Mouse (Mus musculus): ENCODE results near the gene Trpm3. TPM values are rescaled to one million over a fixed set of nuclear protein-coding genes. Genes with fewer than 3 reads are reported as not detected.
"Not testable (repeated sequence)": the region's sequence is repeated elsewhere in the genome, so short reads cannot be mapped to it uniquely, and the experiment has no call there.

Gene Trpm3
- polyA plus RNA-seq, 1 experiment from 2014 or later, result 6.4 TPM

DNA sequence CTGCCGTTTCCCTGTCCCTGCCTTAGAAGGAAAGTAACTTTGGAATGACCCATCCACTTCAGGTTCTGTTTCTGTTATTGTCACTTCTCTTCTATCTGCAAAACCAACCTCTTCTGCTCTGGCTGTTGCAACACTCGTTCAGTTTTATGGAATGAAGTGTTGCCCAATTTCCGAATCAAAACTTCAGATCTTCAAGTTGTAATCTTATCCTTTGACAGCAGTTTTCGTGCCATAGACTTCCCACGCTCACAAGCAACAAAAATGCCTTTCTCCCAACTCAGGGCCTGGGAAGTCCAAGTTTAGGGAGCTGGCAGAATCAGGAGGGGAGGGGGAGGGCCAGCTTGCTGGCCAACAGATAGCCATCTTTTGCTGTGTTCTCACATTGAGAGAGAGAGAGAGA is 889.4 kb downstream of the Trpm3 start:
- Histone ChIP-seq H3K4me1 (ENCODE audit: control insufficient read depth, insufficient read depth, low read length) (no peaks in the 10 kb centered on the region), H3K9ac (ENCODE audit: low read depth, low read length) (no peak overlapping the region), H3K36me3 (ENCODE audit: control insufficient read depth, insufficient read depth, low read length) (no peaks in the 10 kb centered on the region), H3K27me3 (replicated peaks; ENCODE audit: control insufficient read depth, insufficient read depth, low read length) (no peaks in the 10 kb centered on the region), H3K27ac (replicated peaks; ENCODE audit: low read depth, low read length) (no peak overlapping the region), H3K4me2 (ENCODE audit: low read depth, low read length) (no peak overlapping the region), H3K9me3 (ENCODE audit: control insufficient read depth, low read length) (no peaks in the 10 kb centered on the region), H3K4me3 (ENCODE audit: low read depth, low read length) (no peak overlapping the region)
- ATAC-seq (ENCODE audit: low read depth) (no peak), DNase-seq (ENCODE audit: low spot score) (no peak)
- 71% methylated on average over 5 of the region's 5 CpGs for WGBS

DNA sequence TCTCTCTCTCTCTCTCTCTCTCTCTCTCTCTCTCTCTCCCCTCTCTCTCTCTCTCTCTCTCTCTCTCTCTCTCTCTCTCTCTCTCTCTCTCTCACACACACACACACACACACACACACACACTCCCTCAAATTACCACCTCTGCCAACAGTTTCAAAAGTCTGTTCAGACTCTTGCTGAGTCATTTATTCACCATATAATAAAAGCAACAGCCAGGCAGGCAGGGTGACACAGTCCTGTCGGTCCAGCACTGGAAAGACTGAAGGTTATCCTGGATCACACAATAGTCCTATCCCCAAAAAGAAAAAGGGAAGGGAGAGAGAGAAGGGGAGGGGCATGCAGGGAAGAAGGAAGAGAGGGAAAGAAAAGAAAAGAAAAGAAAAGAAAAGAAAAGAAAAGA is 894.5 kb downstream of the Trpm3 start:
- not testable (repeated sequence) for H3K27ac ChIP-seq (replicated peaks; ENCODE audit: low read depth, low read length); H3K4me3 ChIP-seq (ENCODE audit: low read depth, low read length); DNase-seq (ENCODE audit: low spot score); ATAC-seq (ENCODE audit: low read depth); H3K9ac ChIP-seq (ENCODE audit: low read depth, low read length); H3K36me3 ChIP-seq (ENCODE audit: control insufficient read depth, insufficient read depth, low read length); H3K27me3 ChIP-seq (replicated peaks; ENCODE audit: control insufficient read depth, insufficient read depth, low read length); H3K9me3 ChIP-seq (ENCODE audit: control insufficient read depth, low read length); H3K4me1 ChIP-seq (ENCODE audit: control insufficient read depth, insufficient read depth, low read length); H3K4me2 ChIP-seq (ENCODE audit: low read depth, low read length)
- 63% methylated on average over 1 of the region's 1 CpGs for WGBS

DNA sequence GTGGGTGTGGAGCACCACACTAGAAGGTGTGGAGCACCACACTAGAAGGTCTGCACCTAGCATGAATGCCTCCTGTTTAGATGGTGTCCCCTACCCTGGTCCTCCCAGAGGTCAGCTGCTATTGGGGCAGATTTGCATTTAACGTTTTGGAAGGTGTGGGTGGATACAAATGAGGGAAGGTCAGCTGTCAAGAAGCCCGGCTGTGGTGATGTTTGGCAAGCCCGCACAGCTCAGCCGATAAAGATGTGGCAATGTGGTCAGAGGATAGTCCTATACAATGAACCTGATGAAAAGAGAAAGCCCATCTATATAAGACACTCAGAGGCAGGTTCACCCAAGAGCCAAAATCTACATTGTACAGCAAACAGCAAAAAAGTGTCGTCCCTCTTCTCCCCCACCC is 895.3 kb downstream of the Trpm3 start:
- Histone ChIP-seq H3K9me3 (ENCODE audit: control insufficient read depth, low read length) (no peaks in the 10 kb centered on the region), H3K4me2 (ENCODE audit: low read depth, low read length) (no peak overlapping the region), H3K4me1 (ENCODE audit: control insufficient read depth, insufficient read depth, low read length) (no peaks in the 10 kb centered on the region), H3K27me3 (replicated peaks; ENCODE audit: control insufficient read depth, insufficient read depth, low read length) (no peaks in the 10 kb centered on the region), H3K27ac (replicated peaks; ENCODE audit: low read depth, low read length) (no peak overlapping the region), H3K9ac (ENCODE audit: low read depth, low read length) (no peak overlapping the region), H3K36me3 (ENCODE audit: control insufficient read depth, insufficient read depth, low read length) (no peaks in the 10 kb centered on the region), H3K4me3 (ENCODE audit: low read depth, low read length) (no peak overlapping the region)
- no peak for ATAC-seq (ENCODE audit: low read depth)
- no peak for DNase-seq (ENCODE audit: low spot score)
- 78% methylated on average over 5 of the region's 5 CpGs for WGBS

DNA sequence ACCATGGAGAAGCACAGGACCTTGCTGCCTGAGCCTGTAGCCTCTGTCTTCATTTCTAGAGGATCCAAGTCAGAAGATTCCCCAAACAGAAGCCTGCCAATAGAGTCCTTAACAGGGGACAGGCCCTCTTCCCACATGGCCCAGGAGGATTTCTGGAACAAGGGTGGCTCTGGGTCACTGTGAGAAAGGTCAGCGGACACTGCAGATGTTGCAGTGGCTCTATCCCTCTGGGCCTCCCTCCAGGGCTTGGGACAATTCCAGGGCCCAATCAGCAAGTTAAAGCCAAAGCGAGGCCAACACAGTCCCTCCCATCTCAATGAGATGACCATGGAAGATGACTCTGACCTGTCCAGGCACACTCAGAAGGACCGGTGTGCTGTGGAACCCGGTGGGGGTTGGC is 896.1 kb downstream of the Trpm3 start:
- H3K27me3 ChIP-seq (replicated peaks; ENCODE audit: control insufficient read depth, insufficient read depth, low read length), result no peaks in the 10 kb centered on the region
- no peaks in the 10 kb centered on the region for H3K36me3 ChIP-seq (ENCODE audit: control insufficient read depth, insufficient read depth, low read length)
- no peaks in the 10 kb centered on the region for H3K4me1 ChIP-seq (ENCODE audit: control insufficient read depth, insufficient read depth, low read length)
- ATAC-seq (ENCODE audit: low read depth) (no peak), DNase-seq (ENCODE audit: low spot score) (no peak)
- H3K4me3 ChIP-seq (ENCODE audit: low read depth, low read length), result no peak overlapping the region
- H3K27ac ChIP-seq (replicated peaks; ENCODE audit: low read depth, low read length), result no peak overlapping the region
- WGBS, result 84% methylated on average over 4 of the region's 4 CpGs
- H3K9me3 ChIP-seq (ENCODE audit: control insufficient read depth, low read length), result no peaks in the 10 kb centered on the region
- H3K4me2 ChIP-seq (ENCODE audit: low read depth, low read length), result no peak overlapping the region
- H3K9ac ChIP-seq (ENCODE audit: low read depth, low read length), result no peak overlapping the region

DNA sequence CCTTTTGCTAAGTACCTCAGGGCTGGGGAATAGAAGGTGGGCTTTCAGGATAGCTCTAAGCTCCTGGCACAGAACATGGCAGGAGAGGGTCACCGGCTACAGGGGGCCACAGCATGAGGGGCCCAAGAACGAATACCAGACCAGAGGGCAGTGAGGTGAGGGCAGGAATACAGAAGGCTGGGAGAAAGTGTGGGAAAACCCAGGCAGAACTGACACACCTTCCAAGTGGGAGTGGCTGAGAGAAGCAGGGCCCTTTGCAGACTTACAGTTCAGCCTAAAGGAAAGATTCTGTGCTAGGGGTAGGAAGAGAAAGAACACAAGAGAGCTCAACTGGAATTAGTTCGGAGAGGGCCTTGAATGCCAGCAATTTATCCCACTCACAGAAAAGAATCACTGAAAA is 896.9 kb downstream of the Trpm3 start:
- DNase-seq (ENCODE audit: low spot score) (no peak), ATAC-seq (ENCODE audit: low read depth) (no peak)
- no peaks in the 10 kb centered on the region for H3K36me3 ChIP-seq (ENCODE audit: control insufficient read depth, insufficient read depth, low read length)
- H3K4me3 ChIP-seq (ENCODE audit: low read depth, low read length), result no peak overlapping the region
- H3K9ac ChIP-seq (ENCODE audit: low read depth, low read length), result no peak overlapping the region
- H3K9me3 ChIP-seq (ENCODE audit: control insufficient read depth, low read length), result no peaks in the 10 kb centered on the region
- H3K27ac ChIP-seq (replicated peaks; ENCODE audit: low read depth, low read length), result no peak overlapping the region
- no peak overlapping the region for H3K4me2 ChIP-seq (ENCODE audit: low read depth, low read length)
- WGBS, result 80% methylated on average over 3 of the region's 3 CpGs
- no peaks in the 10 kb centered on the region for H3K27me3 ChIP-seq (replicated peaks; ENCODE audit: control insufficient read depth, insufficient read depth, low read length)
- no peaks in the 10 kb centered on the region for H3K4me1 ChIP-seq (ENCODE audit: control insufficient read depth, insufficient read depth, low read length)

DNA sequence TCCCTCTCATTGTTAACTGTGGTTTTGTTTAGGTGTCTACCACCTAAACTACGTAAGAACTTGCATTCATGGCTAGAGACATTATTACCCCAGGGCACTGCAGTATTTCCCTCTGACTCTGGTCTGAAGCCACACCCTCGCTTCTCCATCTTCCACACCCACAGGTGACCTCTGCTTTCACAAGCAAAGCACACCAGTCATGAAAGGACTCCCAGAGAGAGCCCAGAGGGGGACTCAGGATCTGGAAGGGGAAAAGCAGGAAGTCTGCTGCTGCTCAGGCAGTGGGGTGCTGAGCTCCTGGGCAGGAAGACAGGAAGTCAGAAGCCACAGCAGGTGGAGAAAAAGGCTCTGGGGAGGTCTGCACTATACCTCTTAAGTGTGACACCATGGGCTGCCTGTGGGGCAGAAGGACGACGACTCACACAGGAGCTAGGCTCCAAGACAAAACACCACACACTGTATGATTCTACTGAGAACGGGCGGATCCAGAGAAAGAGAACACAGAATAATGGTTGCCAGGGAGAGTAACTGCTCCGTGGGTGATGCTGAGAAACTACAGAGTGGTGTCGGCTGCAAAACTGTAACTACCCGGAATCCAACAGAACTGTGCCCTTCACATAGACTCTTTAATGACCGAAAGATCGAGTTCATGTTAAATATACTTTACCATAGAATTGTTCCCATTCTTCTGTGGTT is 898.1 kb downstream of the Trpm3 start:
- no peak for DNase-seq (ENCODE audit: low spot score)
- no peak overlapping the region for H3K27ac ChIP-seq (replicated peaks; ENCODE audit: low read depth, low read length)
- H3K4me2 ChIP-seq (ENCODE audit: low read depth, low read length), result no peak overlapping the region
- no peaks in the 10 kb centered on the region for H3K9me3 ChIP-seq (ENCODE audit: control insufficient read depth, low read length)
- WGBS, result 52% methylated on average over 11 of the region's 11 CpGs
- no peak for ATAC-seq (ENCODE audit: low read depth)
- no peaks in the 10 kb centered on the region for H3K27me3 ChIP-seq (replicated peaks; ENCODE audit: control insufficient read depth, insufficient read depth, low read length)
- H3K4me1 ChIP-seq (ENCODE audit: control insufficient read depth, insufficient read depth, low read length), result no peaks in the 10 kb centered on the region
- H3K36me3 ChIP-seq (ENCODE audit: control insufficient read depth, insufficient read depth, low read length), result no peaks in the 10 kb centered on the region
- H3K9ac ChIP-seq (ENCODE audit: low read depth, low read length), result no peak overlapping the region
- no peak overlapping the region for H3K4me3 ChIP-seq (ENCODE audit: low read depth, low read length)

DNA sequence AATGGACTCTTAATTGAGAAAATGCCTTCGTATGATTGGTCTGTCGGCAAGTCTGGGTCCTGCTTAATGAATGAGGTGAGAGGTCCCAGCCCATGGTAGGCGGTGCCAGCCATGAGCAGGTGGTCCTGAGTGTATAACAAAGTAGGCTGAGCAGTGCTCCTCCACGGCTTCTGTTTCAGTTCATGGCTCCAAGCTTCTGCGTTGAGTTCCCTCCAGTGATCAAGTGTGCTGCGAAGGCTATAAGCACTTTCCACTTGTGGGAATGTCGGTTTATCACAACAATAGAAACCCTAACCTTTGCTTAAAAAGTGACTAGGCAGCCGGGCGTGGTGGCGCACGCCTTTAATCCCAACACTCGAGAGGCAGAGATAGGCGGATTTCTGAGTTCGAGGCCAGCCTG is 898.7 kb downstream of the Trpm3 start:
- no peak for DNase-seq (ENCODE audit: low spot score)
- Histone ChIP-seq H3K27ac (replicated peaks; ENCODE audit: low read depth, low read length) (no peak overlapping the region), H3K4me2 (ENCODE audit: low read depth, low read length) (no peak overlapping the region), H3K4me1 (ENCODE audit: control insufficient read depth, insufficient read depth, low read length) (no peaks in the 10 kb centered on the region), H3K27me3 (replicated peaks; ENCODE audit: control insufficient read depth, insufficient read depth, low read length) (no peaks in the 10 kb centered on the region), H3K9me3 (ENCODE audit: control insufficient read depth, low read length) (no peaks in the 10 kb centered on the region), H3K4me3 (ENCODE audit: low read depth, low read length) (no peak overlapping the region), H3K36me3 (ENCODE audit: control insufficient read depth, insufficient read depth, low read length) (no peaks in the 10 kb centered on the region), H3K9ac (ENCODE audit: low read depth, low read length) (no peak overlapping the region)
- ATAC-seq (ENCODE audit: low read depth), result no peak
- 81% methylated on average over 14 of the region's 14 CpGs for WGBS

DNA sequence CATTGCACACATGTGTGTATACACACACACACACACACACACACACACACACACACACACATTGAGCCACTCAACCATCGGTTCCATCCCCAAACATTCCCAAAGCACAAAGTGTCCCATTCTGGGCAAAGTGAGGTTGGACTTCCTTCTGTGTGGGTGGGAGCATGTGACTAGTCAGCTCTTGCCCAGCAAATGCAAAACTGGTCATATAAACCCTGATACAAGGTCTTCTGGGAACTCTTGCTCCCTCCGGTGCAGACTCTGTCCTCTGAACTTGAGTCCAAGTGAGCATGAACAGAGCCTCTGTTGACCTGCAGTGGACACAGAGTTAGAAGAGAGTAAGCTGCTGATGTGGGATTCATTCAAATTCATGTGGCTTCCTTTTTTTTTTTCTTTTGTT is 899.5 kb downstream of the Trpm3 start:
- WGBS, result 79% methylated on average over 2 of the region's 2 CpGs
- no peak overlapping the region for H3K27ac ChIP-seq (replicated peaks; ENCODE audit: low read depth, low read length)
- no peak for ATAC-seq (ENCODE audit: low read depth)
- no peak overlapping the region for H3K9ac ChIP-seq (ENCODE audit: low read depth, low read length)
- H3K4me3 ChIP-seq (ENCODE audit: low read depth, low read length), result no peak overlapping the region
- no peaks in the 10 kb centered on the region for H3K36me3 ChIP-seq (ENCODE audit: control insufficient read depth, insufficient read depth, low read length)
- H3K4me2 ChIP-seq (ENCODE audit: low read depth, low read length), result no peak overlapping the region
- no peaks in the 10 kb centered on the region for H3K4me1 ChIP-seq (ENCODE audit: control insufficient read depth, insufficient read depth, low read length)
- H3K9me3 ChIP-seq (ENCODE audit: control insufficient read depth, low read length), result no peaks in the 10 kb centered on the region
- H3K27me3 ChIP-seq (replicated peaks; ENCODE audit: control insufficient read depth, insufficient read depth, low read length), result no peaks in the 10 kb centered on the region
- no peak for DNase-seq (ENCODE audit: low spot score)

DNA sequence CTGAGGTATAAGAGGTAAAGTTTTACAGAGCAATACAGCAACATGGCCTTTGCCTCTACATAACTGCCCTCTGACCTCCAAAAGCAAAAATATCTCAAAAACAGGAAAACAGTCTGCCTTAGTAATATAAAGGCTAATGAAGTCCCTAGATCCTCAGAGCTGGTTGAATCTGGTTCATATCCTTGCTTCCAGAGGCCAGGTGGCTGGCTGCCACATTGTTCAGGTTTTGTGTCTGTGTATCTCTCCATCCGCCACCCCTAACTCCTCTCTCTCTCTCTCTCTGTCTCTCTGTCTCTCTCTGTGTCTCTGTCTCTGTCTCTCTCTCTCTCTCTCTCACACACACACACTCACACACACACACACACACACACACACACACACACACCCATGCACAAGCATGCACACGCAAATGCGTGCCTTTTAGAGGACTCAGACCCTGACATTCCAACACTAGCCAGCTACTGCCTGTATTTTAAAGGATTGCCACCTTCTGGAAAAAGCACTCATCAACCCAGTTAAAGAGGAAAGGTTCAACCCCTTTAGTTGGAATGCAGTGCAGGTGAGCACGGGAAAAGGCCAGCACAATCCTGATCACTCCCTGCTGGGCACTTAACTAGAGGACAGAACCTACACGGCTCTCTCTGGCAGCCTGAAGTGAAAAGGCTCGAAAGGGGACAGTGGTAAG is 902.8 kb downstream of the Trpm3 start:
- Histone ChIP-seq H3K27ac (replicated peaks; ENCODE audit: low read depth, low read length) (no peak overlapping the region), H3K9me3 (ENCODE audit: control insufficient read depth, low read length) (no peaks in the 10 kb centered on the region), H3K4me3 (ENCODE audit: low read depth, low read length) (no peak overlapping the region), H3K4me2 (ENCODE audit: low read depth, low read length) (no peak overlapping the region), H3K9ac (ENCODE audit: low read depth, low read length) (no peak overlapping the region), H3K27me3 (replicated peaks; ENCODE audit: control insufficient read depth, insufficient read depth, low read length) (no peaks in the 10 kb centered on the region), H3K4me1 (ENCODE audit: control insufficient read depth, insufficient read depth, low read length) (no peaks in the 10 kb centered on the region), H3K36me3 (ENCODE audit: control insufficient read depth, insufficient read depth, low read length) (no peaks in the 10 kb centered on the region)
- DNase-seq (ENCODE audit: low spot score), result no peak
- no peak for ATAC-seq (ENCODE audit: low read depth)
- 58% methylated on average over 6 of the region's 6 CpGs for WGBS
